Mouse (Mus musculus) liver, embryonic 14.5 days (tissue): ENCODE data around the gene Zcchc17.

ENCODE experiments used
- CTCF ChIP-seq: IDR thresholded peaks from 2 replicates; pipeline ENCODE4 v1.5.1; 2016; ENCODE audit warnings: antibody characterized with exemption, low read depth, control low read depth
- EP300 ChIP-seq: IDR thresholded peaks from 2 replicates; pipeline ENCODE4 v1.6.1; 2016; ENCODE audit warnings: antibody characterized with exemption, low read depth

DNA sequence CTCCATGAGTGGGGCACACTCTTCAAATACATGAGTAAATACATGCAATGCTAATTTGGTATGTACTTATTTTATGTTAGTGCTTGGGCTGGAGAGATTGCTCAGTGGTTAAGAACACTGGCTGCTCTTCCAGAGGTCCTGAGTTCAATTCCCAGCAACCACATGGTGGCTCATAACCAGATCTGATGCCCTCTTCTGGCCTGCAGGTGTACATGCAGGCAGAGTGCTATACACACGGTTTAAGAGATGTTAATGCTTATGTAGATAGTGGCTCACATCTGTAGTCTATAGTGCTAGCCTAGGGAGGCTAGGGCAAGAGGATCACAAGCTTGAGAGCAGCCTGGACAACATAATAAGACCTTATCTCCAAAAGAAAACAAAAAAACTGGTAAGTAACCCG is 20.7 kb upstream of the Zcchc17 start:
- peak; percentile 57 for TF ChIP-seq CTCF
- no peak for TF ChIP-seq EP300
